Mouse (Mus musculus): ENCODE measurements at regions not wholly inside any gene's neighbourhood (a gene's known extent, or its start where the extent isn't known, plus 50 kb on each side); places are given as distances from the start of the nearest gene placed in this dataset.
A peak's percentile ranks its signal among the peaks of the same experiment; 100 is the strongest.

DNA sequence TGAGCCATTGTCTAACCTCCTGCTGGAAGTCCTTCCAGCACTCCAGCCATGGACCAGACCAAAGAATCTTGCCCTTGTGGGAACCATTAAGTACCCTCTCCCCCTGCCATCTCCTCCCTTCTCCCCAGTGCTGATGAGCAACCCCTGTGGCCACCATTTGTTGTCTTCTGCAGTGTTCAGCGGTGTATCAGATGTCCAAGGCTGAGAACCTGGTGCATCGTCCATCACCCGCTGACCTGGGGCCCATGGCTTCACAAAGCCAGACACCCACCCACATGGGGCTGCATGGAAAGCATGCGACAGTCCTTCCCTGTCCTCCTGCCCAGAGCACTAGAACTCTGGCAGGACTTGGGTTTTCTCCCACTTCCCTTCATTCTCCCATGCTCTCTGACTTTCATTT is 1596.7 kb downstream of the D3Ertd751e start:
- Histone ChIP-seq H3K4me1 (ENCODE audit: control insufficient read depth, insufficient read depth, low read length) (no peaks in the 10 kb centered on the region), H3K36me3 (ENCODE audit: control insufficient read depth, insufficient read depth, low read length) (no peaks in the 10 kb centered on the region), H3K9me3 (ENCODE audit: control insufficient read depth, low read length) (no peaks in the 10 kb centered on the region), H3K27ac (replicated peaks; ENCODE audit: low read depth, low read length) (no peak overlapping the region), H3K27me3 (ENCODE audit: control insufficient read depth, insufficient read depth, low read length) (no peaks in the 10 kb centered on the region), H3K4me2 (ENCODE audit: low read length) (no peak overlapping the region), H3K4me3 (replicated peaks; ENCODE audit: low read depth, low read length) (no peak overlapping the region), H3K9ac (replicated peaks; ENCODE audit: low read length) (no peak overlapping the region)
- DNase-seq (no peak), ATAC-seq (ENCODE audit: low FRiP score, low TSS enrichment) (no peak)
- WGBS = 90% methylated on average over 4 of the region's 4 CpGs

DNA sequence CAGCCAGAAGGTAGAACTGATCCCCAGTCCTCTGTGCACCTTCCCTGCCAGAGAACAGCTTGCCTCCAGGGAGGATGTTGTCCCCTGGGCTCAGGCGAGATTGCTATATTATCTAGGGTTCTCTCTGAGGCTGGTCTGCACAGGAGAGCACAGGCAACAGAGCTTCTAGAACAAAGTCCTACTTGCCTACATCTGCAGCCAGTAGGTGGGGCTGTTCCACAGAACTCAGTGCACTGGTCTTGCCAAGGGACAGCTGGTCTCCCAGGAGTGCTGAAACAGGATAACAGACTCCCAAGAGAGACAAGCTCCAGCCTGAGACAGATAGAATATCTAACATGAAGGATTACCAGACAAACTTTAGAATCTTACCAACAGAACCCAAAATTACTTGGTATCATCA is 1600.5 kb downstream of the D3Ertd751e start:
- DNase-seq (no peak), ATAC-seq (ENCODE audit: low FRiP score, low TSS enrichment) (no peak)
- no peak overlapping the region for H3K4me3 ChIP-seq (replicated peaks; ENCODE audit: low read depth, low read length)
- H3K4me1 ChIP-seq (ENCODE audit: control insufficient read depth, insufficient read depth, low read length) = no peaks in the 10 kb centered on the region
- H3K4me2 ChIP-seq (ENCODE audit: low read length) = no peak overlapping the region
- 88% methylated on average over 1 of the region's 1 CpGs for WGBS
- no peaks in the 10 kb centered on the region for H3K36me3 ChIP-seq (ENCODE audit: control insufficient read depth, insufficient read depth, low read length)
- H3K27me3 ChIP-seq (ENCODE audit: control insufficient read depth, insufficient read depth, low read length) = no peaks in the 10 kb centered on the region
- no peak overlapping the region for H3K27ac ChIP-seq (replicated peaks; ENCODE audit: low read depth, low read length)
- H3K9me3 ChIP-seq (ENCODE audit: control insufficient read depth, low read length) = no peaks in the 10 kb centered on the region
- H3K9ac ChIP-seq (replicated peaks; ENCODE audit: low read length) = no peak overlapping the region

DNA sequence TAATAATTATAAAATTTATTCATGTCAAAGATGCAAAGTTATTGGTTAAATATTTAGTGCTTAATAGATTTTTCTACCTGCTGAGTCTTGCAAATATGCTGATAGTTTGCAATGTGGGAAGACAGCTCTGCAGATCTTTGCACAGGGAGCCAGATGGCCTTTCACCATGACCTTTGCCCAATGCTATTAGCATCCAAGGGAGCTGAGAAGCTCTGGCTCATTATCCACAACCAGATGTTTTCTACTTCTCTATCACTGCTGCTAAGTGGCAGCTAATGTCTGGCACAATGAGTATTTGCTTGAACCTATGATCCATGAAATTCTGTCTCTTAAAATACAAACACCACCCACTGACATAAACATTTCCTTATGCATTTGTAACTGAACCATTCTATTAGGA is 1610.4 kb downstream of the D3Ertd751e start:
- ATAC-seq (ENCODE audit: low FRiP score, low TSS enrichment) = no peak
- no peaks in the 10 kb centered on the region for H3K27me3 ChIP-seq (ENCODE audit: control insufficient read depth, insufficient read depth, low read length)
- H3K4me3 ChIP-seq (replicated peaks; ENCODE audit: low read depth, low read length) = no peak overlapping the region
- no peak overlapping the region for H3K27ac ChIP-seq (replicated peaks; ENCODE audit: low read depth, low read length)
- no peaks in the 10 kb centered on the region for H3K36me3 ChIP-seq (ENCODE audit: control insufficient read depth, insufficient read depth, low read length)
- no peak overlapping the region for H3K4me2 ChIP-seq (ENCODE audit: low read length)
- no peaks in the 10 kb centered on the region for H3K9me3 ChIP-seq (ENCODE audit: control insufficient read depth, low read length)
- H3K4me1 ChIP-seq (ENCODE audit: control insufficient read depth, insufficient read depth, low read length) = no peaks in the 10 kb centered on the region
- H3K9ac ChIP-seq (replicated peaks; ENCODE audit: low read length) = no peak overlapping the region
- peak; percentile 6 for DNase-seq

DNA sequence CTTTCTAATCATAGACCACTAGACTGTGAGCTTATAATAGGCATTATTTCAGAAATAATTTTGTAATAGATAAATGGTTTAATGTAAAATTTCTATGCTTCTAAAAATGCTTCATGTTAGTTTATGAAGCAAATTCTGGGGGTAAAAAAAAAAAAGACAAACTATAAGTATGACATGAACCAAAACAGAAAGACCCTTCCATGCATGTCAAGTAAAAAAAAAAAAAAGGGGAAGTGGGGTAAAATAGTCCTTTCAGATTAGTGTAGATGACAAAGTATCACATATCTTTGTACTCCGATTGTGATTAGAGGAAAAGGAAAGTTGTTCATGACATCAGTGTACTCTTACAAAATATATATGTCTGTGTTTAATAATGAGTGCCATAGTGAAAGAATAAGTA is 1616.1 kb downstream of the D3Ertd751e start:
- ATAC-seq (ENCODE audit: low FRiP score, low TSS enrichment) (no peak), DNase-seq (no peak)
- Histone ChIP-seq H3K9me3 (ENCODE audit: control insufficient read depth, low read length) (no peaks in the 10 kb centered on the region), H3K4me2 (ENCODE audit: low read length) (no peak overlapping the region), H3K9ac (replicated peaks; ENCODE audit: low read length) (no peak overlapping the region), H3K36me3 (ENCODE audit: control insufficient read depth, insufficient read depth, low read length) (no peaks in the 10 kb centered on the region), H3K27me3 (ENCODE audit: control insufficient read depth, insufficient read depth, low read length) (no peaks in the 10 kb centered on the region), H3K27ac (replicated peaks; ENCODE audit: low read depth, low read length) (no peak overlapping the region), H3K4me3 (replicated peaks; ENCODE audit: low read depth, low read length) (no peak overlapping the region), H3K4me1 (ENCODE audit: control insufficient read depth, insufficient read depth, low read length) (no peaks in the 10 kb centered on the region)
- WGBS = 98% methylated on average over 1 of the region's 1 CpGs

DNA sequence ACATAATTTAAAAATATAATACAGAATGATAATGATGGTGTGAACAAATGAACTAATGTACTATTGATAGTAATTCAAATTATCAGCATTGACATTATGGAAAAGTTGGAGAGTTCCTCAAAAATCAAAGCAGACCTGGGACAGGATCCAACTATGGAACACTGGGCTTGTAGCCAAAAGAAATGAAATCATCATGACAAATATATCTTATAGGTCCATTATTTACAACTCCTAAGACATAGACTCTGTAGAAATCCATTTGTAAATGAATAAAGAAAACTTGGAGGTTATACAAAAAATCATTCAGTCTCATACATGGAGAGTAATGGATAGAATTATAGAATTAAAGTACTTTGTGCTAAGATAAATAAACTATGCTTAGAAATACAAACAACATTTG is 1657.5 kb downstream of the D3Ertd751e start:
- H3K9ac ChIP-seq (replicated peaks; ENCODE audit: low read length) = no peak overlapping the region
- no peaks in the 10 kb centered on the region for H3K27me3 ChIP-seq (ENCODE audit: control insufficient read depth, insufficient read depth, low read length)
- no peak overlapping the region for H3K4me3 ChIP-seq (replicated peaks; ENCODE audit: low read depth, low read length)
- no peak overlapping the region for H3K4me2 ChIP-seq (ENCODE audit: low read length)
- ATAC-seq (ENCODE audit: low FRiP score, low TSS enrichment) (no peak), DNase-seq (no peak)
- no peaks in the 10 kb centered on the region for H3K4me1 ChIP-seq (ENCODE audit: control insufficient read depth, insufficient read depth, low read length)
- no peaks in the 10 kb centered on the region for H3K9me3 ChIP-seq (ENCODE audit: control insufficient read depth, low read length)
- H3K27ac ChIP-seq (replicated peaks; ENCODE audit: low read depth, low read length) = no peak overlapping the region
- H3K36me3 ChIP-seq (ENCODE audit: control insufficient read depth, insufficient read depth, low read length) = no peaks in the 10 kb centered on the region

DNA sequence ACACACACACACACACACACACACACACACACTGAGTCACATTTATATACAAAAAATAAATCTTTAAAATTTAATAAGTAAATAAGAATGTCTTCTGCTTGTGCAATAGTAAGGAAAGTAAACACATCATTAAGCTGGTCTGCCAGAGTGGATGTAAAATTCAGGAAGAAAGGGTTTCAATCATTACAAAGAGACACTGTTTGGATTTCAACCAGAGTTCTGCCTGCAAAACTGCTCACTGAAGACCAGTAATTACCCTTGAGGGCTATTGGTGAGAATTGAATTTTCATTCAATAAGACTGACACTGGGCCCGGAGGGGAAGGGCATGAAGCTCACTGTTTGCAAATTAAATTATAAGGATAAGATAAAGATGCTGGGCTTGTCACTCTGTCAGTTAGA is 1682.5 kb downstream of the D3Ertd751e start:
- no peaks in the 10 kb centered on the region for H3K4me1 ChIP-seq (ENCODE audit: control insufficient read depth, insufficient read depth, low read length)
- 47% methylated on average over 1 of the region's 1 CpGs for WGBS
- no peak overlapping the region for H3K27ac ChIP-seq (replicated peaks; ENCODE audit: low read depth, low read length)
- peak; percentile 35 for DNase-seq
- H3K4me2 ChIP-seq (ENCODE audit: low read length) = no peak overlapping the region
- H3K9me3 ChIP-seq (ENCODE audit: control insufficient read depth, low read length) = no peaks in the 10 kb centered on the region
- ATAC-seq (ENCODE audit: low FRiP score, low TSS enrichment) = no peak
- no peak overlapping the region for H3K4me3 ChIP-seq (replicated peaks; ENCODE audit: low read depth, low read length)
- no peaks in the 10 kb centered on the region for H3K36me3 ChIP-seq (ENCODE audit: control insufficient read depth, insufficient read depth, low read length)
- no peaks in the 10 kb centered on the region for H3K27me3 ChIP-seq (ENCODE audit: control insufficient read depth, insufficient read depth, low read length)
- no peak overlapping the region for H3K9ac ChIP-seq (replicated peaks; ENCODE audit: low read length)

DNA sequence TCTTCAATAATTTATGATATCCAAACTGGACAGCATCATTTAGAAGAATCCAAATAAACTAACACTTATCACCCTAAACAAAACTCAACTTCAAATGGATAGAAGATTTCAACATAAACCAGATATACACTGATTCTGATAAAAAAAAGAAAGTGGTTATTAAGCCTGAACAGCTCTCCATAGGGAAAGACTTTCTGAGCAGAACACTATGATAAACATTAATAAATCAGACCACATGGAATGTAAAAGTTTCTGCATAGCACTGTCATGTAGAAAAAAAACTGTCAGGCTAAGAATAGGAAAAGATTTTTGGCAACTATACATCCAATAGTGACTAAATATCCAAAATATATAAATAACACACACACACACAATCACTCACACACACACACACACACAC is 1684.3 kb downstream of the D3Ertd751e start:
- H3K9ac ChIP-seq (replicated peaks; ENCODE audit: low read length) = no peak overlapping the region
- DNase-seq (no peak), ATAC-seq (ENCODE audit: low FRiP score, low TSS enrichment) (no peak)
- H3K27me3 ChIP-seq (ENCODE audit: control insufficient read depth, insufficient read depth, low read length) = no peaks in the 10 kb centered on the region
- no peaks in the 10 kb centered on the region for H3K9me3 ChIP-seq (ENCODE audit: control insufficient read depth, low read length)
- H3K27ac ChIP-seq (replicated peaks; ENCODE audit: low read depth, low read length) = no peak overlapping the region
- H3K4me2 ChIP-seq (ENCODE audit: low read length) = no peak overlapping the region
- no peak overlapping the region for H3K4me3 ChIP-seq (replicated peaks; ENCODE audit: low read depth, low read length)
- H3K4me1 ChIP-seq (ENCODE audit: control insufficient read depth, insufficient read depth, low read length) = no peaks in the 10 kb centered on the region
- H3K36me3 ChIP-seq (ENCODE audit: control insufficient read depth, insufficient read depth, low read length) = no peaks in the 10 kb centered on the region

DNA sequence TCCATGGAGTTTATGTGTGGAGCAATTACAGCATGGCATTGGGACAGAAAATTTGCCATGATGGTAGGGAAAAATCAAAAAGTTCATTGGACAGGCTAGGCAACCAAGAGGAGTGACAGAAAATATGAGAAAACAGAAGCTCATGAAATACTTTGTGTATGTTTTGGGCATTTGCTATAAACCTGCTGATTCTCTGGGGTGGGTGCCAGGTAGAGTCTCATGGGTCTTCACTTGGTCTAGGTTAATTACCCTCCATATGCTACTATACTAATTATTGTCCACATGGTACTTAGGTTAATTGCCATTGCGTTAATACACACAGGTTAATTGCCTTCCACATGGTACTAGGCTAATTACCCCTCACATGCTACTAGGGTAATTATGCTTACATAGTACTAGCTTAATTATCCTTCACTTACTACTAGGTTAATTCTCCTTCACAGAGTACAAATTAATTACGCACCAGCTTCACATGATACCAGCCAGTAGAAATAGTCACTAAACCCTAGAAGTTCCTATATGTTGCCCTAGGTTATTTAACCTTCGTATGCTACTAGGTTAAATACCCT is 1719.2 kb downstream of the D3Ertd751e start:
- Histone ChIP-seq H3K27ac (replicated peaks; ENCODE audit: low read depth, low read length) (no peak overlapping the region), H3K4me2 (ENCODE audit: low read length) (no peak overlapping the region), H3K36me3 (ENCODE audit: control insufficient read depth, insufficient read depth, low read length) (no peaks in the 10 kb centered on the region), H3K9ac (replicated peaks; ENCODE audit: low read length) (no peak overlapping the region), H3K4me1 (ENCODE audit: control insufficient read depth, insufficient read depth, low read length) (no peaks in the 10 kb centered on the region), H3K27me3 (ENCODE audit: control insufficient read depth, insufficient read depth, low read length) (no peaks in the 10 kb centered on the region), H3K4me3 (replicated peaks; ENCODE audit: low read depth, low read length) (no peak overlapping the region), H3K9me3 (ENCODE audit: control insufficient read depth, low read length) (no peaks in the 10 kb centered on the region)
- ATAC-seq (ENCODE audit: low FRiP score, low TSS enrichment) = no peak
- DNase-seq = no peak
- 90% methylated on average over 3 of the region's 3 CpGs for WGBS

All from midbrain, embryonic 14.5 days (tissue).